Mouse (Mus musculus): ENCODE data around the gene Rbm43. TPM values are rescaled to one million over a fixed set of nuclear protein-coding genes. Genes with fewer than 3 reads are reported as not detected.
A peak's percentile ranks its signal among the peaks of the same experiment; 100 is the strongest.

Rbm43 gene
- polyA plus RNA-seq (2015; fragmentation: Nextera tagmentation; extraction: Ambion mirVana): 15.0 and 18.5 TPM in 2 replicates

DNA sequence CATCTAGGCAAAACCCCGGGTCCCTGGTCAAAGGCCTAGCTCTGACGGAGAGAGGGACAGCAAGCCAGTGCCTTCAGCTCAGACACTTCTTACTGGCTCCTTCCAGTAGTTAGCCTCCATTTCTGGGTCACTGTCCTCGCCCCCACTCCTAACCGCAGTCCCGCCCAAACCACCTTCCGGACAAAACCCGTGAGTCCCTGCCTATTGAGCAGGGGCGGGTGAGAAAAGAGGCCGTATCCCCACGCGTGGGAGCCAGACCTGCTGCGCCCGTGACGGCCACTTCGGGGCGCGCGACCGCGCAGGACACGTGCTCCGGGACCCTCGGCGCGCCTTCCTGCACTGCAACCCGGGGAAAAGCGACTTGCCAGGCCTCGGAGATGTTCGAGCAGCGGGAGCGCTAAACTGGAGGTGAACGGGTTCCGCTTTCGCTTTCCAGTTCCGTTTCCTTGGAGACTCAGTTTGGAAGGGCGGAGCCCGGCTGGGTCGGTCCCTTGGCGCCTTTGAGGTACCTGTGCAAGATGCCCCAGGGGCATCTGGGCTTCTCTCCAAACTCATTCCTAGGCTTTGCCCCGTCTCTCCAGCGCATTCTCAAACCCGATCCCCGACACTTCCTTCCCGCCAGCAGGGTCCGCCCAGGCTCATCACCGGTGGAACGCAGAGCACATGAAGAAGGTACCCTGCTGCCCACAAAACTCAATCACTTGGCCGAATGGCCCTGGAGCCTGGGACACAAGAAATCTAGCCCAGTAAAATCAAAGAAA is at the start of gene Rbm43:
Rbm43 (minus strand) TSS at position 590 of the 761 bp plus-strand sequence.
- Histone ChIP-seq H3K9me3 (replicated peaks; ENCODE audit: control insufficient read depth, low read length) (no peaks in the 10 kb centered on the region), H3K4me2 (ENCODE audit: low read depth, low read length) (peak within 1 kb of the TSS; percentile 86), H3K36me3 (ENCODE audit: control insufficient read depth, insufficient read depth) (peaks cover 4% of the 10 kb centered on the region; the same call in 1 of the 2 replicates), H3K27me3 (ENCODE audit: control insufficient read depth, insufficient read depth, low read length) (no peaks in the 10 kb centered on the region), H3K4me3 (ENCODE audit: low read length) (peak within 1 kb of the TSS; percentile 80), H3K4me1 (ENCODE audit: control insufficient read depth, insufficient read depth, low read length) (peaks cover 10% of the 10 kb centered on the region), H3K27ac (ENCODE audit: low read length) (peak within 1 kb of the TSS; percentile 72), H3K9ac (ENCODE audit: low read length) (peak within 1 kb of the TSS; percentile 87)
- peak; percentile 78 for ATAC-seq (replicated peaks; ENCODE audit: extremely low read depth, insufficient read depth, low FRiP score)
- WGBS: 2% methylated on average over 48 of the region's 48 CpGs

GRCm38 (mm10) chr2:51982288-51982687 is 47.3 kb upstream of the Rbm43 start:
- ATAC-seq (replicated peaks; ENCODE audit: extremely low read depth, insufficient read depth, low FRiP score): peak; percentile 23; the same call in 1 of the 2 replicates
- Histone ChIP-seq H3K27me3 (ENCODE audit: control insufficient read depth, insufficient read depth, low read length) (no peaks in the 10 kb centered on the region), H3K27ac (ENCODE audit: low read length) (peak overlapping the region; percentile 21; the same call in 1 of the 2 replicates), H3K4me3 (ENCODE audit: low read length) (peak overlapping the region; percentile 15; the same call in 1 of the 2 replicates), H3K9me3 (replicated peaks; ENCODE audit: control insufficient read depth, low read length) (peaks cover 6% of the 10 kb centered on the region), H3K4me2 (ENCODE audit: low read depth, low read length) (peak overlapping the region; percentile 48), H3K9ac (ENCODE audit: low read length) (peak overlapping the region; percentile 38; the same call in 1 of the 2 replicates), H3K4me1 (ENCODE audit: control insufficient read depth, insufficient read depth, low read length) (peaks cover 5% of the 10 kb centered on the region), H3K36me3 (ENCODE audit: control insufficient read depth, insufficient read depth) (no peaks in the 10 kb centered on the region)
- 46% methylated on average over 13 of the region's 13 CpGs for WGBS

DNA sequence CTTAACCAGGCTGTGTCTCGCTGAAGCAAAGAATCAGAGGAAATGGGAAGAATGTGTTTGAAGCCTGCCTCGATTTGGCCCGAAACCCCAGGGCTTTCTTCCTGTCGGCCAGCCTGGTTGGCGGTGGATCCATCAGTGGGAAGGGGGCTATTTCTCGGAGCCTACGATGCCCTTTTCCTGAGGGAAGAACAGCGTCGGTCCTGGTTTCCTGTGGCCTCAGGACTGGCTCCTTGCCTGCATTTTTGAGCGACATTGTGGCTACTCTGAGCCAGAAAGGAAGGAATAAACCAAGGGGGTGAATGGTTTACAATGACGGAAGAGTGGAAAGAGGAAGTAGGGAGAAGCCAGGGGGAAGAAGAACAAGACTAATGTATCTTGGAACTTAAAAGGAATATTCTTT is 46.7 kb upstream of the Rbm43 start:
- 41% methylated on average over 11 of the region's 11 CpGs for WGBS
- H3K9ac ChIP-seq (ENCODE audit: low read length): no peak overlapping the region

DNA sequence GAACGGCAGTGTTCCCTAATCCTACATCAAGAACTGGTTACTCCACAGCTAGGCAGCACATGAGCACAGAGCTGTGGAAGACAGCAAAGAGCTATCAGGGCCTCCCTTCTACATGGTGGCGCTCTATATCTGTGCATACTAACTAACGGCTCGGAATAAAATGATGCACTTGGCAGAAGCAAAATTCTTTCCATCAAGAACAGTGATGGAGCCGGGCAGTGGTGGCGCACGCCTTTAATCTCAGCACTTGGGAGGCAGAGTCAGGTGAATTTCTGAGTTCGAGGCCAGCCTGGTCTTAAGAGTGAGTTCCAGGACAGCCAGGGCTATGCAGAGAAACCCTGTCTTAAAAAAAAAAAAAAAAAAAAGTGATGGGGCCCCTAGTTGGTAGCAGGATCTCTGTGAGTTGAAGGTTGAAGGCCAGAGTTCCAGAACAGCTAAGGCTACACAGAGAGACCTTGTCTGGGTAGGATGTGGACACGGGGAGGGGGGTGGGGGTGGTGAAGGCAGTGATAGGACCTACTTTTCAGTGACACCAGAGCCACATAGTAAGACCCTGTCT is 38.5 kb upstream of the Rbm43 start, which contains the start of gene Nmi:
Nmi (minus strand) TSS at position 85 of the 559 bp plus-strand sequence.
- Histone ChIP-seq H3K36me3 (ENCODE audit: control insufficient read depth, insufficient read depth) (no peaks in the 10 kb centered on the region), H3K9me3 (replicated peaks; ENCODE audit: control insufficient read depth, low read length) (no peaks in the 10 kb centered on the region), H3K27ac (ENCODE audit: low read length) (peak within 1 kb of the TSS; percentile 90), H3K4me3 (ENCODE audit: low read length) (peak within 1 kb of the TSS; percentile 85), H3K9ac (ENCODE audit: low read length) (peak within 1 kb of the TSS; percentile 85), H3K27me3 (ENCODE audit: control insufficient read depth, insufficient read depth, low read length) (no peaks in the 10 kb centered on the region), H3K4me1 (ENCODE audit: control insufficient read depth, insufficient read depth, low read length) (peaks cover 3% of the 10 kb centered on the region; the same call in 1 of the 2 replicates), H3K4me2 (ENCODE audit: low read depth, low read length) (peak within 1 kb of the TSS; percentile 68)
- ATAC-seq (replicated peaks; ENCODE audit: extremely low read depth, insufficient read depth, low FRiP score): peak; percentile 77
- 55% methylated on average over 9 of the region's 9 CpGs for WGBS

More for the DNA sequence above, 46.7 kb upstream of the Rbm43 start:
- Histone ChIP-seq H3K4me3 (ENCODE audit: low read length) (peak overlapping the region; percentile 8; the same call in 1 of the 2 replicates), H3K27me3 (ENCODE audit: control insufficient read depth, insufficient read depth, low read length) (no peaks in the 10 kb centered on the region), H3K36me3 (ENCODE audit: control insufficient read depth, insufficient read depth) (no peaks in the 10 kb centered on the region), H3K27ac (ENCODE audit: low read length) (peak overlapping the region; percentile 64), H3K9me3 (replicated peaks; ENCODE audit: control insufficient read depth, low read length) (peaks cover 6% of the 10 kb centered on the region), H3K4me2 (ENCODE audit: low read depth, low read length) (peak overlapping the region; percentile 48), H3K4me1 (ENCODE audit: control insufficient read depth, insufficient read depth, low read length) (peaks cover 5% of the 10 kb centered on the region)
- peak; percentile 45 for ATAC-seq (replicated peaks; ENCODE audit: extremely low read depth, insufficient read depth, low FRiP score)

DNA sequence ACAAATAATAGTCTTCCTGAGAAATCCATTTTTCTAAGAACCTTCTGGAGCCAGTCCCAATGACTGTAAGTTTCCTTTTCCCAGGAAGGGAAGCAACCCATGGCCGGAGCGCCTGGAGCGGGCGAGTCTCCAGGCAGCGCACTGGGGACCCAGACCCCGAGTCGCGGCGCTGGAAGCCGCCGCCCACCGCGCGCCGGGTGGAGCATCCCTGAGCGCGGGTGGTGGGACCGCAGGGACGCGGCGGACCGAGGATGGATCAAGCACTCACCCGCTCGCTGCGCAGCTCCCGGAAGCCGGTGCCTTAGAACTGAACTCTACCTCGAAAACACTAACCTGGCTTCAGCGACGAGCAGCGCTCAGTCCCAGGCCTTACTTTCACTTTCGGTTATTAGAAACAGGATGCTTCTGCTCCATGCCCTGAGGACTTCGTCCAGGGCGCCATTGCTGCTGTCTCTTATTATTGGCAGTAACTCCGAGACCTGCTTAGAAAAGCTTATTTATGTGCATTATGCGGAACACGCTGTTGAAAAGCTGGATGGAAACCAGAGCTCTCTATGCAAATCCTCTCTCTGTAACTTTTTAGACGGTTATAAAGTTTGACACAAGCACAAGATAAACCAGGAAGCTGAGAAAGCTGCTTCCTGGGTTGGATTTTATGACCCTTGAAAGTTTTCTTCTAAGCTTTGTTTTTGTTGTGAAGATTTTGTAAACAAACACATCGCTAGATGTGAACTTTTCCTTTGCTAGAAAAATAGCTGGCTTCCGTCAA is 37.9 kb upstream of the Rbm43 start:
- ATAC-seq (replicated peaks; ENCODE audit: extremely low read depth, insufficient read depth, low FRiP score): peak; percentile 90
- Histone ChIP-seq H3K4me2 (ENCODE audit: low read depth, low read length) (peak overlapping the region; percentile 68), H3K27ac (ENCODE audit: low read length) (peak overlapping the region; percentile 90), H3K4me3 (ENCODE audit: low read length) (peak overlapping the region; percentile 85), H3K36me3 (ENCODE audit: control insufficient read depth, insufficient read depth) (no peaks in the 10 kb centered on the region), H3K27me3 (ENCODE audit: control insufficient read depth, insufficient read depth, low read length) (no peaks in the 10 kb centered on the region), H3K9ac (ENCODE audit: low read length) (peak overlapping the region; percentile 85), H3K4me1 (ENCODE audit: control insufficient read depth, insufficient read depth, low read length) (peaks cover 3% of the 10 kb centered on the region; the same call in 1 of the 2 replicates), H3K9me3 (replicated peaks; ENCODE audit: control insufficient read depth, low read length) (no peaks in the 10 kb centered on the region)
- 2% methylated on average over 40 of the region's 40 CpGs for WGBS

- peak overlapping the region; percentile 90 for H3K27ac ChIP-seq (ENCODE audit: low read length)
- no peaks in the 10 kb centered on the region for H3K36me3 ChIP-seq (ENCODE audit: control insufficient read depth, insufficient read depth)
- H3K4me2 ChIP-seq (ENCODE audit: low read depth, low read length): peak overlapping the region; percentile 68
- no peaks in the 10 kb centered on the region for H3K9me3 ChIP-seq (replicated peaks; ENCODE audit: control insufficient read depth, low read length)
- peak overlapping the region; percentile 85 for H3K4me3 ChIP-seq (ENCODE audit: low read length)
- ATAC-seq (replicated peaks; ENCODE audit: extremely low read depth, insufficient read depth, low FRiP score): peak; percentile 29; the same call in 1 of the 2 replicates
- peak overlapping the region; percentile 85 for H3K9ac ChIP-seq (ENCODE audit: low read length)
- H3K27me3 ChIP-seq (ENCODE audit: control insufficient read depth, insufficient read depth, low read length): no peaks in the 10 kb centered on the region
- 46% methylated on average over 5 of the region's 5 CpGs for WGBS
- peaks cover 3% of the 10 kb centered on the region; the same call in 1 of the 2 replicates for H3K4me1 ChIP-seq (ENCODE audit: control insufficient read depth, insufficient read depth, low read length)
These were observed 37.2 kb upstream of the Rbm43 start for GRCm38 (mm10) chr2:51972142-51972541.

DNA sequence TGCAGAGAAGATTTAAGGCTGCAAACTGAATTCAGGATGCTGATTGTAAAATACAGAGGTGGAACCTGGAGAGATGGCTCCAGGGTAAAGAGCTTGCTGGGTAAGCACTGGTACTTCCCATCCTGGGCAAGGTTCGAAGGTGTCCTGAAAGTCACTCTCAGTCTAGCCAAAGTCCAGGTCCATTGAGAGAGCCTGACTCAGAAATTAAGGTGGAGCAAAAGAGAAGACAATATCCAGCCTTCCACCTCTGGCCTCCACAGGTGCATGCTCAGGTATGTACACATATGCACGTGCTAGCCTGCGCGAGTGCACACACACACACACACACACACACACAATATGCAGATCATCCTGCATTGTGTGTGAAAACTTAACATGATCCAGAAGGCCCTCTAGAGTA is 35.9 kb upstream of the Rbm43 start:
- over 99% methylated on average over 4 of the region's 4 CpGs for WGBS
- H3K27ac ChIP-seq (ENCODE audit: low read length): no peak overlapping the region
- H3K36me3 ChIP-seq (ENCODE audit: control insufficient read depth, insufficient read depth): no peaks in the 10 kb centered on the region
- no peak overlapping the region for H3K9ac ChIP-seq (ENCODE audit: low read length)
- H3K4me3 ChIP-seq (ENCODE audit: low read length): no peak overlapping the region
- no peaks in the 10 kb centered on the region for H3K27me3 ChIP-seq (ENCODE audit: control insufficient read depth, insufficient read depth, low read length)
- ATAC-seq (replicated peaks; ENCODE audit: extremely low read depth, insufficient read depth, low FRiP score): no peak
- H3K9me3 ChIP-seq (replicated peaks; ENCODE audit: control insufficient read depth, low read length): no peaks in the 10 kb centered on the region
- H3K4me1 ChIP-seq (ENCODE audit: control insufficient read depth, insufficient read depth, low read length): peaks cover 3% of the 10 kb centered on the region; the same call in 1 of the 2 replicates
- no peak overlapping the region for H3K4me2 ChIP-seq (ENCODE audit: low read depth, low read length)

- no peak for ATAC-seq (replicated peaks; ENCODE audit: extremely low read depth, insufficient read depth, low FRiP score)
- no peak overlapping the region for H3K4me3 ChIP-seq (ENCODE audit: low read length)
- whole genome bisulfite sequencing: 70% methylated on average over 3 of the region's 3 CpGs
- H3K36me3 ChIP-seq (ENCODE audit: control insufficient read depth, insufficient read depth): no peaks in the 10 kb centered on the region
- no peak overlapping the region for H3K27ac ChIP-seq (ENCODE audit: low read length)
- H3K9me3 ChIP-seq (replicated peaks; ENCODE audit: control insufficient read depth, low read length): no peaks in the 10 kb centered on the region
- no peaks in the 10 kb centered on the region for H3K4me1 ChIP-seq (ENCODE audit: control insufficient read depth, insufficient read depth, low read length)
- no peak overlapping the region for H3K9ac ChIP-seq (ENCODE audit: low read length)
- no peak overlapping the region for H3K4me2 ChIP-seq (ENCODE audit: low read depth, low read length)
- H3K27me3 ChIP-seq (ENCODE audit: control insufficient read depth, insufficient read depth, low read length): no peaks in the 10 kb centered on the region
These were observed 32.3 kb upstream of the Rbm43 start for GRCm38 (mm10) chr2:51967288-51967687.

Measured in heart, embryonic 16.5 days (tissue).